Mouse (Mus musculus) limb, embryonic 14.5 days (tissue): ENCODE results near the gene Mknk1. TPM values are rescaled to one million over a fixed set of nuclear protein-coding genes. Genes with fewer than 3 reads are reported as not detected.

Source experiments
- ATAC-seq: fragments of 200-750 bp; cut with Nextera tagmentation; 2 replicates; pipeline ENCODE4 v1.8.0; 2017; ENCODE audit warnings: low read depth, moderate number of reproducible peaks, moderate TSS enrichment; ENCODE audit not compliant: low FRiP score
- DNase-seq: peaks from one replicate; pipeline ENCODE4 v3.0.0-alpha.2; 2015; ENCODE audit warnings: low spot score
- H3K27ac ChIP-seq: fragments of 300-500 bp; sonication (generic); replicated peaks from 2 replicates; pipeline ENCODE4 v1.5.1; 2014; ENCODE audit warnings: low read depth, mild to moderate bottlenecking, low read length, moderate library complexity, mixed read lengths
- H3K27me3 ChIP-seq: fragments of 300-500 bp; sonication (generic); 2 replicates; pipeline ENCODE4 v1.6.1; 2014; ENCODE audit warnings: low read length, mixed read lengths; ENCODE audit not compliant: control insufficient read depth, insufficient read depth
- H3K36me3 ChIP-seq: fragments of 300-500 bp; sonication (generic); 2 replicates; pipeline ENCODE4 v1.6.1; 2014; ENCODE audit warnings: mild to moderate bottlenecking, low read length, moderate library complexity, mixed read lengths; ENCODE audit not compliant: control insufficient read depth, insufficient read depth
- H3K4me1 ChIP-seq: fragments of 300-500 bp; sonication (generic); 2 replicates; pipeline ENCODE4 v1.6.1; 2014; ENCODE audit warnings: antibody characterized with exemption, low read length, mixed read lengths; ENCODE audit not compliant: control insufficient read depth, insufficient read depth
- H3K4me2 ChIP-seq: fragments of 300-500 bp; sonication (generic); replicated peaks from 2 replicates; pipeline ENCODE4 v1.6.1; 2014; ENCODE audit warnings: low read depth, mild to moderate bottlenecking, low read length, moderate library complexity; ENCODE audit not compliant: severe bottlenecking
- H3K4me3 ChIP-seq: fragments of 300-500 bp; sonication (generic); replicated peaks from 2 replicates; pipeline ENCODE4 v1.5.1; 2014; ENCODE audit warnings: low read length
- H3K9ac ChIP-seq: fragments of 300-500 bp; sonication (generic); 2 replicates; pipeline ENCODE4 v1.6.1; 2014; ENCODE audit warnings: mild to moderate bottlenecking, low read depth, low read length, moderate library complexity; ENCODE audit not compliant: severe bottlenecking
- H3K9me3 ChIP-seq: fragments of 300-500 bp; sonication (generic); 2 replicates; pipeline ENCODE4 v1.6.1; 2016; ENCODE audit warnings: low read length; ENCODE audit not compliant: control insufficient read depth
- POLR2A ChIP-seq: fragments of 200-500 bp; IDR thresholded peaks from 2 replicates; pipeline ENCODE4 v1.8.0; 2012; ENCODE audit warnings: inconsistent platforms, mild to moderate bottlenecking, moderate library complexity, borderline replicate concordance; ENCODE audit not compliant: insufficient read depth, insufficient read length; ENCODE audit errors: extremely low read depth
- WGBS: fragments of 180-500 bp; shearing (Covaris S2); extraction: QIAGEN DNeasy Blood & Tissue Kit; methylation state at CpG from one replicate; pipeline ENCODE4 v1.1.7; 2014; 5-methylcytosine and 5-hydroxymethylcytosine counted together
- polyA plus RNA-seq, 2 experiments: library from polyadenylated mRNA; depleted of rRNA in 1 of 2; stranded (reverse) in 1 of 2; unstranded in 1 of 2; fragments of >200 nt; fragmentation: Nextera tagmentation in 1 of 2; extraction: Ambion mirVana in 1 of 2; gene quantifications; 2 replicates each; pipeline versions ENCODE4 v1.2.1 to v1.2.3; 2012 to 2014

Gene Mknk1
- polyA plus RNA-seq, 2 experiments: 28.4 to 69.6 TPM

- Histone ChIP-seq H3K4me2 (no peak overlapping the region), H3K9me3 (no peaks in the 10 kb centered on the region), H3K4me3 (no peak overlapping the region), H3K4me1 (no peaks in the 10 kb centered on the region), H3K27ac (no peak overlapping the region), H3K27me3 (no peaks in the 10 kb centered on the region), H3K9ac (no peak overlapping the region), H3K36me3 (peaks cover 4% of the 10 kb centered on the region)
- WGBS: 0% methylated on average over 1 of the region's 1 CpGs
- no peak for ATAC-seq
- TF ChIP-seq POLR2A: no peak
- DNase-seq: no peak
Measured at GRCm38 (mm10) chr4:115881183-115881582, 42.2 kb downstream of the Mknk1 start.

GRCm38 (mm10) chr4:115882195-115882594, 43.2 kb downstream of the Mknk1 start:
- whole genome bisulfite sequencing: 53% methylated on average over 4 of the region's 4 CpGs
- H3K4me1 ChIP-seq: no peaks in the 10 kb centered on the region
- no peak for DNase-seq
- H3K4me3 ChIP-seq: no peak overlapping the region
- H3K27me3 ChIP-seq: no peaks in the 10 kb centered on the region
- ATAC-seq: no peak
- H3K9me3 ChIP-seq: no peaks in the 10 kb centered on the region
- no peak overlapping the region for H3K9ac ChIP-seq
- no peak overlapping the region for H3K4me2 ChIP-seq
- H3K27ac ChIP-seq: no peak overlapping the region
- no peak for TF ChIP-seq POLR2A
- no peaks in the 10 kb centered on the region for H3K36me3 ChIP-seq

- WGBS: 46% methylated on average over 6 of the region's 6 CpGs
- no peak for ATAC-seq
- no peak for DNase-seq
Measured at GRCm38 (mm10) chr4:115884022-115884421, 45.0 kb downstream of the Mknk1 start, which contains the start of gene Kncn. Gene Kncn (plus strand): TSS chr4:115884400.

GRCm38 (mm10) chr4:115885846-115886245, 46.8 kb downstream of the Mknk1 start:
- ATAC-seq: no peak
- peaks cover 4% of the 10 kb centered on the region for H3K4me1 ChIP-seq
- no peak overlapping the region for H3K27ac ChIP-seq
- no peaks in the 10 kb centered on the region for H3K36me3 ChIP-seq
- no peak overlapping the region for H3K4me3 ChIP-seq
- peaks cover 13% of the 10 kb centered on the region for H3K27me3 ChIP-seq
- H3K9me3 ChIP-seq: no peaks in the 10 kb centered on the region
- 76% methylated on average over 3 of the region's 3 CpGs for WGBS
- DNase-seq: no peak
- no peak for TF ChIP-seq POLR2A
- H3K4me2 ChIP-seq: no peak overlapping the region
- no peak overlapping the region for H3K9ac ChIP-seq

More at GRCm38 (mm10) chr4:115884022-115884421, 45.0 kb downstream of the Mknk1 start, which contains the start of gene Kncn:
- H3K9me3 ChIP-seq: no peaks in the 10 kb centered on the region
- no peak for TF ChIP-seq POLR2A
- no peak within 1 kb of the TSS for H3K4me2 ChIP-seq
- no peak within 1 kb of the TSS for H3K9ac ChIP-seq
- no peaks in the 10 kb centered on the region for H3K27me3 ChIP-seq
- H3K36me3 ChIP-seq: no peaks in the 10 kb centered on the region
- no peak within 1 kb of the TSS for H3K4me3 ChIP-seq
- no peaks in the 10 kb centered on the region for H3K4me1 ChIP-seq
- no peak within 1 kb of the TSS for H3K27ac ChIP-seq

- H3K4me3 ChIP-seq: no peak overlapping the region
- H3K4me2 ChIP-seq: no peak overlapping the region
- 46% methylated on average over 1 of the region's 1 CpGs for WGBS
- no peaks in the 10 kb centered on the region for H3K36me3 ChIP-seq
- H3K27me3 ChIP-seq: peaks cover 19% of the 10 kb centered on the region
- DNase-seq (no peak), ATAC-seq (no peak)
- H3K4me1 ChIP-seq: peaks cover 4% of the 10 kb centered on the region
- H3K9me3 ChIP-seq: no peaks in the 10 kb centered on the region
- H3K27ac ChIP-seq: no peak overlapping the region
- no peak overlapping the region for H3K9ac ChIP-seq
- no peak for TF ChIP-seq POLR2A
Measured at GRCm38 (mm10) chr4:115886875-115887274, 47.9 kb downstream of the Mknk1 start.

GRCm38 (mm10) chr4:115890066-115890465, 51.1 kb downstream of the Mknk1 start:
- Histone ChIP-seq H3K27me3 (peaks cover 19% of the 10 kb centered on the region), H3K4me1 (peaks cover 4% of the 10 kb centered on the region), H3K4me3 (peak overlapping the region; percentile 26), H3K9ac (peak overlapping the region; percentile 21; the same call in 1 of the 2 replicates), H3K27ac (no peak overlapping the region), H3K9me3 (no peaks in the 10 kb centered on the region), H3K4me2 (peak overlapping the region; percentile 46), H3K36me3 (no peaks in the 10 kb centered on the region)
- DNase-seq (no peak), ATAC-seq (no peak)
- TF ChIP-seq POLR2A: no peak
- WGBS: 9% methylated on average over 6 of the region's 6 CpGs
